Comparison of ENCODE assay signal across 20 mouse cellular contexts in genomic region chr11:63942177-63942576, GRCm38 (mm10). TPM values are rescaled to one million over a fixed set of nuclear protein-coding genes. Genes with fewer than 3 reads are reported as not detected.
A peak's percentile ranks its signal among the peaks of the same experiment; 100 is the strongest.
DNase-seq lines count a peak whose midpoint lies in the region; ATAC-seq and TF ChIP-seq lines count a peak whose summit lies in the region.
"Had no signal": no experiment of that assay in that cellular context is flagged by ENCODE, and none has a peak within 500 bp of the region (broad histone marks: within the 10 kb centered on the region; RNA-seq: fewer than 3 reads in every experiment).

No protein-coding gene starts in this region.

- no peak overlapping the region for H3K4me3 ChIP-seq in lung, postnatal 0 days (ENCODE audit: low read depth, low read length)
- H3K4me3 ChIP-seq in intestine, embryonic 16.5 days (ENCODE audit: low read length), result no peak overlapping the region
- H3K4me3 ChIP-seq: embryonic facial prominence, embryonic 13.5 days; forebrain, embryonic 13.5 days; heart, embryonic 13.5 days; hindbrain, embryonic 15.5 days had no signal

- WGBS in lung, postnatal 0 days, result 68% methylated on average over 8 of the region's 8 CpGs
- 75% methylated on average over 8 of the region's 8 CpGs for WGBS in intestine, embryonic 16.5 days

- no peak overlapping the region for H3K27ac ChIP-seq in lung, postnatal 0 days (ENCODE audit: low read length)
- H3K27ac ChIP-seq in intestine, embryonic 16.5 days (ENCODE audit: low read length), result no peak overlapping the region
- H3K27ac ChIP-seq: embryonic facial prominence, embryonic 13.5 days; forebrain, embryonic 13.5 days; heart, embryonic 13.5 days; hindbrain, embryonic 15.5 days had no signal

- no peaks in the 10 kb centered on the region for H3K36me3 ChIP-seq in lung, postnatal 0 days (ENCODE audit: insufficient read depth, low read length)
- H3K36me3 ChIP-seq in intestine, embryonic 16.5 days (ENCODE audit: control insufficient read depth, insufficient read depth, low read length), result no peaks in the 10 kb centered on the region
- H3K36me3 ChIP-seq: embryonic facial prominence, embryonic 13.5 days; heart, embryonic 13.5 days; hindbrain, embryonic 15.5 days had no signal

- peak; percentile 23; the same call in 1 of the 2 replicates for ATAC-seq in lung, postnatal 0 days
- 0 out of 2 replicates have a peak, but pooled peaks have one; percentile 30 for ATAC-seq in megakaryocyte, adult 5-6 weeks (ENCODE audit: poor library complexity, severe bottlenecking)
- ATAC-seq in intestine, embryonic 16.5 days, result no peak
- ATAC-seq: forebrain, embryonic 13.5 days; forebrain, postnatal 0 days had no signal

- TF ChIP-seq CTCF in lung, postnatal 0 days (IDR thresholded peaks at IDR 0.05), result no peak

- H3K4me1 ChIP-seq in lung, postnatal 0 days (ENCODE audit: insufficient read depth, low read depth, low read length), result no peaks in the 10 kb centered on the region
- H3K4me1 ChIP-seq in intestine, embryonic 16.5 days (ENCODE audit: control insufficient read depth, insufficient read depth, low read length), result no peaks in the 10 kb centered on the region
- H3K4me1 ChIP-seq: forebrain, embryonic 13.5 days; hindbrain, embryonic 15.5 days had no signal

- no peak for TF ChIP-seq EP300 in lung, postnatal 0 days (IDR thresholded peaks at IDR 0.05)

- H3K4me2 ChIP-seq in lung, postnatal 0 days (replicated peaks; ENCODE audit: low read depth, low read length), result no peak overlapping the region
- no peak overlapping the region for H3K4me2 ChIP-seq in intestine, embryonic 16.5 days (ENCODE audit: low read depth, low read length)
- H3K4me2 ChIP-seq: embryonic facial prominence, embryonic 13.5 days; forebrain, embryonic 13.5 days; heart, embryonic 13.5 days; hindbrain, embryonic 15.5 days had no signal

- no peaks in the 10 kb centered on the region for H3K27me3 ChIP-seq in lung, postnatal 0 days (replicated peaks; ENCODE audit: insufficient read depth, low read length)
- no peaks in the 10 kb centered on the region for H3K27me3 ChIP-seq in intestine, embryonic 16.5 days (replicated peaks; ENCODE audit: control insufficient read depth, insufficient read depth, low read length)
- H3K27me3 ChIP-seq: hindbrain, embryonic 15.5 days had no signal

- no peak overlapping the region for H3K9ac ChIP-seq in lung, postnatal 0 days (replicated peaks; ENCODE audit: low read depth)
- H3K9ac ChIP-seq in intestine, embryonic 16.5 days (ENCODE audit: low read depth, low read length), result no peak overlapping the region
- H3K9ac ChIP-seq: embryonic facial prominence, embryonic 13.5 days; forebrain, embryonic 13.5 days; forebrain, postnatal 0 days; heart, embryonic 13.5 days; hindbrain, embryonic 15.5 days had no signal

- DNase-seq in lung, adult 18-20 months, result peak; percentile 71 to 81
- no peak for DNase-seq in lung, postnatal 14 days
- peak; percentile 34 for DNase-seq in lung, postnatal 0 days (ENCODE audit: low spot score)
- DNase-seq in spleen, postnatal 10 days (ENCODE audit: low spot score in 2 of 2), result no peak
- no peak for DNase-seq in cerebellum, postnatal 25 days
- DNase-seq: adrenal gland, adult 8-10 months; adrenal gland, postnatal 36 days; cerebellum, adult 11 months; cerebellum, adult 8-10 months; cerebellum, postnatal 14 days; forebrain, postnatal 0 days; gastrocnemius, postnatal 14 days; heart, postnatal 36 days had no signal

- H3K9me3 ChIP-seq in lung, postnatal 0 days (ENCODE audit: low read length), result no peaks in the 10 kb centered on the region
- no peaks in the 10 kb centered on the region for H3K9me3 ChIP-seq in intestine, embryonic 16.5 days (ENCODE audit: control insufficient read depth, low read length)
- H3K9me3 ChIP-seq: embryonic facial prominence, embryonic 13.5 days; forebrain, embryonic 13.5 days; heart, embryonic 13.5 days; hindbrain, embryonic 15.5 days had no signal

RNA-seq across cellular contexts. Expression of gene Hs3st3b1, which starts 20.1 kb away (rescaled TPM):
- 0.63 and 0.76 TPM in 2 replicates for polyA plus RNA-seq in lung, postnatal 0 days (2015; fragmentation: Nextera tagmentation; extraction: Ambion mirVana)
- total RNA-seq in megakaryocyte, adult 5-6 weeks (2015), result 0.38 and 0.55 TPM in 2 replicates
- total RNA-seq in megakaryocyte, adult 5-6 weeks (2017), result 0.59 and 0.77 TPM in 2 replicates
- polyA plus RNA-seq in intestine, embryonic 16.5 days (2015; fragmentation: Nextera tagmentation; extraction: Ambion mirVana), result 4.5 and 5.2 TPM in 2 replicates
- total RNA-seq: MEL had no signal

Comparison
In these comparisons a context has a peak if more than half of its experiments do, and no peak if none do; other contexts are left out.
1. DNase-seq: peak in lung, adult 18-20 months (2 of 2) and lung, postnatal 0 days (single experiment); none in lung, postnatal 14 days (single experiment), spleen, postnatal 10 days (0 of 2) and cerebellum, postnatal 25 days (0 of 2).